Mouse (Mus musculus) myocyte (in vitro differentiated cells): Measurements from ENCODE around the gene Ltbr. TPM values are rescaled to one million over a fixed set of nuclear protein-coding genes. Genes with fewer than 3 reads are reported as not detected.

Experiments
- H3K27me3 ChIP-seq: one replicate; pipeline ENCODE4 v1.6.1; 2011; ENCODE audit not compliant: control insufficient read depth, insufficient read depth, insufficient read length
- H3K36me3 ChIP-seq: one replicate; pipeline ENCODE4 v1.6.1; 2011; ENCODE audit not compliant: control insufficient read depth, insufficient read depth
- H3K4me2 ChIP-seq: one replicate; pipeline ENCODE4 v1.6.1; 2011; ENCODE audit warnings: low read depth, control low read depth
- H3K4me3 ChIP-seq: one replicate; pipeline ENCODE4 v1.5.1; 2011; ENCODE audit warnings: mild to moderate bottlenecking, control low read depth, moderate library complexity
- H3K79me2 ChIP-seq: one replicate; pipeline ENCODE4 v1.6.1; 2011; ENCODE audit not compliant: control insufficient read depth, insufficient read depth
- H3ac ChIP-seq: one replicate; pipeline ENCODE4 v1.6.1; 2011; ENCODE audit not compliant: control insufficient read depth, insufficient read length
- CEBPB ChIP-seq: IDR thresholded peaks from 2 replicates; pipeline ENCODE4 v1.6.1; 2011; ENCODE audit warnings: mild to moderate bottlenecking, moderate library complexity; ENCODE audit not compliant: poor library complexity, insufficient read depth, severe bottlenecking
- E2F4 ChIP-seq: IDR thresholded peaks from one replicate; pipeline ENCODE4 v1.6.1; 2011; ENCODE audit warnings: mild to moderate bottlenecking, control low read depth, moderate library complexity; ENCODE audit not compliant: insufficient read depth
- MAX ChIP-seq: IDR thresholded peaks from one replicate; pipeline ENCODE4 v1.6.1; 2011; ENCODE audit warnings: low read depth, mild to moderate bottlenecking, control low read depth
- MYOD1 ChIP-seq, 3 experiments: IDR thresholded peaks; one replicate each; pipeline ENCODE4 v1.6.1; 2011; ENCODE audit warnings: control low read depth in 2 of 3, low read depth in 2 of 3, mild to moderate bottlenecking in 2 of 3, moderate library complexity in 1 of 3; ENCODE audit not compliant: insufficient read length in 2 of 3, control insufficient read depth in 1 of 3
- MYOG ChIP-seq, 3 experiments: IDR thresholded peaks; one replicate each; pipeline ENCODE4 v1.6.1; 2011; ENCODE audit warnings: control low read depth in 2 of 3, low read depth in 2 of 3, mild to moderate bottlenecking in 2 of 3; ENCODE audit not compliant: insufficient read length in 2 of 3, control insufficient read depth in 1 of 3, insufficient read depth in 1 of 3
- POLR2A ChIP-seq: IDR thresholded peaks from one replicate; pipeline ENCODE4 v1.6.1; 2011; ENCODE audit warnings: low read depth, mild to moderate bottlenecking, control low read depth, moderate library complexity; ENCODE audit not compliant: insufficient read length
- POLR2AphosphoS2 ChIP-seq: IDR thresholded peaks from one replicate; pipeline ENCODE4 v1.6.1; 2011; ENCODE audit warnings: low read depth, control low read depth; ENCODE audit not compliant: insufficient read length
- REST ChIP-seq: IDR thresholded peaks from one replicate; pipeline ENCODE4 v1.6.1; 2011; ENCODE audit warnings: mild to moderate bottlenecking, control low read depth, moderate library complexity; ENCODE audit not compliant: insufficient read depth, insufficient read length
- SRF ChIP-seq: IDR thresholded peaks from one replicate; pipeline ENCODE4 v1.6.1; 2011; ENCODE audit warnings: low read depth; ENCODE audit not compliant: control insufficient read depth, insufficient read length
- TCF12 ChIP-seq: IDR thresholded peaks from one replicate; pipeline ENCODE4 v1.6.1; 2011; ENCODE audit warnings: mild to moderate bottlenecking, control low read depth; ENCODE audit not compliant: poor library complexity, insufficient read depth, severe bottlenecking
- TCF3 ChIP-seq: IDR thresholded peaks from one replicate; pipeline ENCODE4 v1.6.1; 2011; ENCODE audit warnings: low read depth, control low read depth; ENCODE audit not compliant: insufficient read length
- USF1 ChIP-seq: IDR thresholded peaks from one replicate; pipeline ENCODE4 v1.6.1; 2011; ENCODE audit warnings: low read depth, mild to moderate bottlenecking, control low read depth, moderate library complexity
- polyA plus RNA-seq: library from polyadenylated mRNA; unstranded; fragments of >200 nt; fragmentation: generic; extraction: Trizol; gene quantifications from one replicate; pipeline ENCODE4 v1.2.1, GENCODE M21; 2012; ENCODE audit warnings: missing spikeins

Ltbr gene
- polyA plus RNA-seq, 1 experiment: 79.0 TPM

GRCm38 (mm10) chr6:125338791-125339660, 25.3 kb upstream of the Ltbr start:
- no peaks in the 10 kb centered on the region for H3K36me3 ChIP-seq
- H3K4me3 ChIP-seq: no peak overlapping the region
- TF ChIP-seq USF1: no peak
- no peak for TF ChIP-seq REST
- no peak for TF ChIP-seq SRF
- TF ChIP-seq POLR2A: no peak
- no peak for TF ChIP-seq TCF12
- no peak for TF ChIP-seq MYOD1 (IDR thresholded peaks at IDR 0.05; ENCODE audit: control insufficient read depth in 1 of 3, insufficient read length in 2 of 3, low read depth in 2 of 3)
- no peak for TF ChIP-seq MAX
- no peak for TF ChIP-seq E2F4
- no peak for TF ChIP-seq POLR2AphosphoS2
- H3K79me2 ChIP-seq: no peaks in the 10 kb centered on the region
- H3K27me3 ChIP-seq: peaks cover 4% of the 10 kb centered on the region
- no peak overlapping the region for H3ac ChIP-seq
- no peak overlapping the region for H3K4me2 ChIP-seq

GRCm38 (mm10) chr6:125334356-125334755, 20.7 kb upstream of the Ltbr start:
- Histone ChIP-seq H3K4me3 (no peak overlapping the region), H3ac (no peak overlapping the region), H3K36me3 (no peaks in the 10 kb centered on the region), H3K27me3 (no peaks in the 10 kb centered on the region), H3K4me2 (no peak overlapping the region), H3K79me2 (no peaks in the 10 kb centered on the region)
- TF ChIP-seq REST (no peak), SRF (no peak), MYOD1 (IDR thresholded peaks at IDR 0.05; ENCODE audit: control insufficient read depth in 1 of 3, insufficient read length in 2 of 3, low read depth in 2 of 3) (no peak), CEBPB (no peak), USF1 (no peak), MAX (no peak), TCF12 (no peak), TCF3 (no peak), E2F4 (no peak), POLR2AphosphoS2 (no peak), MYOG (IDR thresholded peaks at IDR 0.05; ENCODE audit: control insufficient read depth in 1 of 3, insufficient read depth in 1 of 3, insufficient read length in 2 of 3, low read depth in 2 of 3) (no peak), POLR2A (no peak)

GRCm38 (mm10) chr6:125333112-125333899, 19.6 kb upstream of the Ltbr start:
- H3K79me2 ChIP-seq: no peaks in the 10 kb centered on the region
- H3K4me2 ChIP-seq: no peak overlapping the region
- TF ChIP-seq USF1 (no peak), TCF12 (no peak), CEBPB (no peak), TCF3 (no peak), MYOD1 (IDR thresholded peaks at IDR 0.05; ENCODE audit: control insufficient read depth in 1 of 3, insufficient read length in 2 of 3, low read depth in 2 of 3) (no peak), E2F4 (no peak), MAX (no peak), REST (no peak), MYOG (IDR thresholded peaks at IDR 0.05; ENCODE audit: control insufficient read depth in 1 of 3, insufficient read depth in 1 of 3, insufficient read length in 2 of 3, low read depth in 2 of 3) (no peak), SRF (no peak)

GRCm38 (mm10) chr6:125330626-125331326, 17.1 kb upstream of the Ltbr start:
- Histone ChIP-seq H3ac (no peak overlapping the region), H3K4me2 (peak overlapping the region; percentile 90), H3K79me2 (no peaks in the 10 kb centered on the region), H3K27me3 (no peaks in the 10 kb centered on the region), H3K36me3 (no peaks in the 10 kb centered on the region), H3K4me3 (no peak overlapping the region)
- no peak for TF ChIP-seq CEBPB
- TF ChIP-seq MYOG (IDR thresholded peaks at IDR 0.05; ENCODE audit: control insufficient read depth in 1 of 3, insufficient read depth in 1 of 3, insufficient read length in 2 of 3, low read depth in 2 of 3): no peak
- TF ChIP-seq POLR2A: peak; percentile 80
- TF ChIP-seq MYOD1 (IDR thresholded peaks at IDR 0.05; ENCODE audit: control insufficient read depth in 1 of 3, insufficient read length in 2 of 3, low read depth in 2 of 3): no peak
- no peak for TF ChIP-seq REST
- TF ChIP-seq POLR2AphosphoS2: peak; percentile 68
- TF ChIP-seq TCF12: no peak
- no peak for TF ChIP-seq E2F4
- no peak for TF ChIP-seq USF1
- no peak for TF ChIP-seq TCF3
- TF ChIP-seq MAX: no peak
- TF ChIP-seq SRF: no peak

More at GRCm38 (mm10) chr6:125333112-125333899, 19.6 kb upstream of the Ltbr start:
- Histone ChIP-seq H3K36me3 (no peaks in the 10 kb centered on the region), H3K4me3 (no peak overlapping the region), H3ac (no peak overlapping the region), H3K27me3 (no peaks in the 10 kb centered on the region)
